Mouse (Mus musculus) forebrain, embryonic 11.5 days (tissue): ENCODE measurements around the gene Doc2b. TPM values are rescaled to one million over a fixed set of nuclear protein-coding genes. Genes with fewer than 3 reads are reported as not detected.

Experiments used
- ATAC-seq: fragments of 200-750 bp; cut with Nextera tagmentation; replicated peaks from 2 replicates; pipeline ENCODE4 v1.8.0; 2017; ENCODE audit warnings: moderate TSS enrichment; ENCODE audit not compliant: low FRiP score
- DNase-seq: peaks from one replicate; pipeline ENCODE4 v3.0.0-alpha.2; 2017; ENCODE audit warnings: low spot score
- H3K27ac ChIP-seq: fragments of 300-500 bp; sonication (generic); 2 replicates; pipeline ENCODE4 v1.5.1; 2014; ENCODE audit warnings: low read depth, low read length
- H3K27me3 ChIP-seq: fragments of 300-500 bp; sonication (generic); 2 replicates; pipeline ENCODE4 v1.6.1; 2014; ENCODE audit warnings: mild to moderate bottlenecking, low read length, mixed read lengths; ENCODE audit not compliant: control insufficient read depth, insufficient read depth
- H3K36me3 ChIP-seq: fragments of 300-500 bp; sonication (generic); 2 replicates; pipeline ENCODE4 v1.6.1; 2014; ENCODE audit warnings: mild to moderate bottlenecking, low read length, moderate library complexity, mixed read lengths; ENCODE audit not compliant: control insufficient read depth, insufficient read depth
- H3K4me1 ChIP-seq: fragments of 300-500 bp; sonication (generic); replicated peaks from 2 replicates; pipeline ENCODE4 v1.6.1; 2014; ENCODE audit warnings: low read length, mixed read lengths; ENCODE audit not compliant: control insufficient read depth, insufficient read depth
- H3K4me2 ChIP-seq: fragments of 300-500 bp; sonication (generic); 2 replicates; pipeline ENCODE4 v1.6.1; 2014; ENCODE audit warnings: low read depth, mild to moderate bottlenecking, low read length, moderate library complexity, mixed read lengths; ENCODE audit not compliant: severe bottlenecking
- H3K4me3 ChIP-seq: fragments of 300-500 bp; sonication (generic); 2 replicates; pipeline ENCODE4 v1.5.1; 2014; ENCODE audit warnings: low read depth, low read length
- H3K9ac ChIP-seq: fragments of 300-500 bp; sonication (generic); 2 replicates; pipeline ENCODE4 v1.6.1; 2014; ENCODE audit warnings: low read length
- H3K9me3 ChIP-seq: fragments of 300-500 bp; sonication (generic); 2 replicates; pipeline ENCODE4 v1.6.1; 2016; ENCODE audit warnings: low read length, mixed read lengths; ENCODE audit not compliant: control insufficient read depth
- WGBS: fragments of 180-500 bp; shearing (Covaris S2); extraction: QIAGEN DNeasy Blood & Tissue Kit; methylation state at CpG from one replicate; pipeline ENCODE4 v1.1.7; 2014; 5-methylcytosine and 5-hydroxymethylcytosine counted together
- polyA plus RNA-seq: library from polyadenylated mRNA; unstranded; fragments of >200 nt; fragmentation: Nextera tagmentation; extraction: Ambion mirVana; gene quantifications from 2 replicates; pipeline ENCODE4 v1.2.1, GENCODE M21; 2014

Gene Doc2b
- polyA plus RNA-seq: 0.17 and 0.20 TPM in 2 replicates

- 5% methylated on average over 33 of the region's 37 CpGs for WGBS
- peaks cover 12% of the 10 kb centered on the region; the same call in 1 of the 2 replicates for H3K4me1 ChIP-seq
- H3K4me2 ChIP-seq: peak within 1 kb of the TSS; percentile 55
- peak within 1 kb of the TSS; percentile 35; the same call in 1 of the 2 replicates for H3K9ac ChIP-seq
- H3K4me3 ChIP-seq: peak within 1 kb of the TSS; percentile 38
- no peak within 1 kb of the TSS for H3K27ac ChIP-seq
- DNase-seq (peak; percentile 74), ATAC-seq (no peak)
- H3K27me3 ChIP-seq: peaks cover 41% of the 10 kb centered on the region
- H3K36me3 ChIP-seq: no peaks in the 10 kb centered on the region
- no peaks in the 10 kb centered on the region for H3K9me3 ChIP-seq
These were observed at the start of gene Doc2b for GRCm38 (mm10) chr11:75796029-75796445. Gene Doc2b (minus strand): TSS chr11:75796049.

DNA sequence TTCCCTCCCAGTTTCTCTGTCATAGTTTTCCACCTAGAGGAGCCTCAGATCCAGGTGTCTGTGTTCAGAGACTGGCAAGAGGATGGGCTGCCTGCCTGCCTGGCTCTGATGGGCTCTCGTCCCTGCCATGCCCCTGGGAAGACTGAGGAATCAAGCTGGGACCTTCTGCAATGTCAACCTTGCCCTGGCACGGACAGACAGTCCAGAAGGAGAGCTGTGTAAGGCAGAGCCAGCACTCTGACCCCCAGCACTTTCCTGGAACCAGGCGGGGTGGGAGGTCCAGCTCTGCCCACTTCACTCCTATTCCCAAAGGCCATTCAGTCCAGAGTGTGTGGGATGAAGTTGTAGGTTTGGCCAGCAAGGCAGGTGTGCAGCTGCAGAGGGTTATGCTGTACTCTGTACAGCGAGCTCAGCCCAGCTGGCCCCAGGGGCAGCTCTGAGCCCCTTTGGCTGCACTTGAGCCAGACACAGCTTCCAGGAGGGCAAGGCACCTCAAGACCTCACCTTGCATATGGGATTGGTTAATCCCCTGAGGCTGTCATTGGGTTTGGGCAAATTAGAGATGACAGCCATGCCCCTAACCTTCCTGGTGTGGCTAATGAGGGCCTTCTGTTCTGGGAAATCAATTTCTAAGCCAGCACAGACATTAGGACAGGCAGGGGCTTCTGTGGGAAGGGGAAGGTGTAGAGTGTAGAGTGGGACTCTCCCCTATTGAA is 47.2 kb upstream of the Doc2b start:
- no peak for ATAC-seq
- H3K27ac ChIP-seq: no peak overlapping the region
- H3K9ac ChIP-seq: no peak overlapping the region
- H3K36me3 ChIP-seq: no peaks in the 10 kb centered on the region
- H3K4me1 ChIP-seq: 0 out of 2 replicates have a peak, but pooled peaks cover 2% of the 10 kb centered on the region
- whole genome bisulfite sequencing: 78% methylated on average over 4 of the region's 4 CpGs
- no peak overlapping the region for H3K4me2 ChIP-seq
- no peaks in the 10 kb centered on the region for H3K9me3 ChIP-seq
- no peak for DNase-seq
- H3K4me3 ChIP-seq: no peak overlapping the region
- no peaks in the 10 kb centered on the region for H3K27me3 ChIP-seq

DNA sequence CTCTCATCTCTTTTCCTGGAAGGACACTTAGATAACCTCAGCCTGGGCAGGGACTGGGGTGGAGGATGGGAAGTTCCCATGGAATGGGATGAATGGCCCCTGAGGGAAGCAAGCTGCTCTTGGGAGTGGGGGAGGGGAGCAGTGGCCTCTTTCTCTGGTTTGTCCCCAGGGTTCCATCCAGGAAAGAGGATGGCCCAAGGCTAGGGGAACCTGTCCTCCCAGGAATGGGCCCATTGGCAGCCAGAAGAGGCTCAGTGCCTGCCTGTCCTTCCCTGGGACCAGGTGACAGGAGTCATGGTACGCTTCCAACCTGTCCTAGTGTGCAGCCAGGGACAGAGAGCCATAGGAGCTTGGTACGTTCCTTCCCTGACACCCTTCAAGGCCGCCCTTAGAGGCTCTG is 45.7 kb upstream of the Doc2b start:
- ATAC-seq (no peak), DNase-seq (no peak)
- no peak overlapping the region for H3K4me3 ChIP-seq
- no peaks in the 10 kb centered on the region for H3K9me3 ChIP-seq
- H3K4me1 ChIP-seq: 0 out of 2 replicates have a peak, but pooled peaks cover 2% of the 10 kb centered on the region
- no peak overlapping the region for H3K27ac ChIP-seq
- no peaks in the 10 kb centered on the region for H3K36me3 ChIP-seq
- H3K9ac ChIP-seq: no peak overlapping the region
- no peak overlapping the region for H3K4me2 ChIP-seq
- H3K27me3 ChIP-seq: no peaks in the 10 kb centered on the region
- 66% methylated on average over 3 of the region's 3 CpGs for WGBS

- Histone ChIP-seq H3K27me3 (no peaks in the 10 kb centered on the region), H3K4me1 (no peaks in the 10 kb centered on the region), H3K4me3 (no peak overlapping the region), H3K9ac (no peak overlapping the region), H3K9me3 (no peaks in the 10 kb centered on the region), H3K4me2 (no peak overlapping the region), H3K27ac (no peak overlapping the region), H3K36me3 (no peaks in the 10 kb centered on the region)
- DNase-seq (no peak), ATAC-seq (no peak)
- WGBS: 82% methylated on average over 12 of the region's 12 CpGs
These were observed 43.9 kb upstream of the Doc2b start for GRCm38 (mm10) chr11:75839536-75840430.

DNA sequence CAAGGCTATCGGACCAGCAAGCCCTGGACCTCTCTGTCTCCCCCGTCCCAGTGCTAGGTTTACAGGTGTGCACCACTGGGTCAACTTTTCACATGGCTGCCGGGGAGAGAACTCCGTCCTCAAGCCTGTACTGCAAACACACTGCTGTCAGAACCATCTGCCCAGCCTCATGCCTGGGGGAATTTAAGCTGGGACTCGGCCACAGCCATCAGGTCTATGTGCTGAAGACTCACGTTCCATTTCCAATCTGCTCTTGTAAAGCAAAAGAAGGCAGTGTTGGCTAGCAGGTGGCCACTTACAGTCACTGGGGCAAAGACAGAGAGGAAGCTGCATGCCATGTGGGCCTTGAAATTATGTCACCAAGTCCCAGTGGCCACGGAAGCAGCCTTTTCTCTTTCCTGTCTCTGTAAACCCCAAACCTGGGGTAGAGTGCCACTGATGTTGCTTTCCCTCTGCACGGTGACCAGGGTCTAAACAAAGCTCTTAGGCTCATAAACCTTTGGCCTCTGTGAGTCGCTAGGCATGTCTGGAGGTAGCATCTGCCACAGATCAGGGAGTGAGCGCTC is 43.1 kb upstream of the Doc2b start:
- H3K27ac ChIP-seq: no peak overlapping the region

DNA sequence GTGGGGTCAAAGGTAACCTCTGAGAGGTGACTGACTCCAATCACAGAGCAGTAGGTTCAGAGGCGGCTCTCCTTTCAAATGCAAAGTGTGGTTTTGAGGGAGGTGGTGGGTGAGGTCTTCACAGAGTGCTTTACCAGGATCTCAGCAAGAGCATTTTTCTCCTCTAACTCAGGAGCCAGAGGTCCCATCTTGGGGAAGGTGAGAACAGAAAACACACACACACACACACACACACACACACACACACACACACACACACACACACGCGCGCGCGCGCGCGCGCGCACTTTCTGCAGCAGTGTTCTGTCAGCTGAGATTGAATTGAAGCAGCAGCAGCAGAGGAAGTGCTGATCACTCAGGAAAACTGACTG is 40.4 kb upstream of the Doc2b start:
- ATAC-seq (no peak), DNase-seq (no peak)
- no peaks in the 10 kb centered on the region for H3K27me3 ChIP-seq
- no peak overlapping the region for H3K4me2 ChIP-seq
- no peak overlapping the region for H3K9ac ChIP-seq
- no peak overlapping the region for H3K4me3 ChIP-seq
- no peak overlapping the region for H3K27ac ChIP-seq
- 62% methylated on average over 11 of the region's 11 CpGs for WGBS
- H3K36me3 ChIP-seq: no peaks in the 10 kb centered on the region
- H3K9me3 ChIP-seq: no peaks in the 10 kb centered on the region
- H3K4me1 ChIP-seq: no peaks in the 10 kb centered on the region

More for the DNA sequence above, 43.1 kb upstream of the Doc2b start:
- Histone ChIP-seq H3K36me3 (no peaks in the 10 kb centered on the region), H3K9ac (no peak overlapping the region), H3K4me2 (no peak overlapping the region), H3K9me3 (no peaks in the 10 kb centered on the region), H3K27me3 (no peaks in the 10 kb centered on the region), H3K4me3 (no peak overlapping the region), H3K4me1 (no peaks in the 10 kb centered on the region)
- WGBS: 83% methylated on average over 10 of the region's 10 CpGs
- no peak for ATAC-seq
- DNase-seq: no peak

GRCm38 (mm10) chr11:75835587-75836239 is 39.9 kb upstream of the Doc2b start:
- Histone ChIP-seq H3K9me3 (no peaks in the 10 kb centered on the region), H3K4me2 (no peak overlapping the region), H3K36me3 (no peaks in the 10 kb centered on the region), H3K4me3 (no peak overlapping the region), H3K27ac (no peak overlapping the region), H3K9ac (no peak overlapping the region), H3K4me1 (no peaks in the 10 kb centered on the region), H3K27me3 (no peaks in the 10 kb centered on the region)
- no peak for ATAC-seq
- WGBS: 84% methylated on average over 11 of the region's 11 CpGs
- no peak for DNase-seq

DNA sequence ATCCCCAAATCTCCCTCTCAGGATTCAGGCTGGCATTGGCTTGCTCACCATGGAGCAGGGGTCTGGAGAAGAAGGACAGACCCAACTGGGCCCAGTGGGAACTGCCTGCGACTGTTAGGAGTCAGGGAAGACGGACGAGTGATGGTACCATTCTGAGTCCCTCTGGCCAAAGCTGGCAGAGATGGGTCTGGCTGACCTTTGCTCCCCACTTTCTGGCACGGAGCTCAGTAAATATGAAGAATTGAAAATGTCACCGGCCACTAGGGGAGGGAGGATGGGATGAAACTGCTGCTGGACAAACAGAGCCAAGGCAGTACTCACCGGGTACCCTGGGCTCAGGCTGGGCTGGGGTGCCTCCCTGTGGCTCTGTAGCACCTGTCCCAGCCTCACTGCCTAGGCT is 37.2 kb upstream of the Doc2b start:
- Histone ChIP-seq H3K36me3 (no peaks in the 10 kb centered on the region), H3K4me2 (no peak overlapping the region), H3K27ac (no peak overlapping the region), H3K9ac (no peak overlapping the region), H3K4me1 (no peaks in the 10 kb centered on the region), H3K9me3 (no peaks in the 10 kb centered on the region), H3K27me3 (no peaks in the 10 kb centered on the region), H3K4me3 (no peak overlapping the region)
- 92% methylated on average over 6 of the region's 6 CpGs for WGBS
- no peak for ATAC-seq
- no peak for DNase-seq
